Comparison of ENCODE assay signal across 13 mouse cellular contexts in the genomic region with DNA sequence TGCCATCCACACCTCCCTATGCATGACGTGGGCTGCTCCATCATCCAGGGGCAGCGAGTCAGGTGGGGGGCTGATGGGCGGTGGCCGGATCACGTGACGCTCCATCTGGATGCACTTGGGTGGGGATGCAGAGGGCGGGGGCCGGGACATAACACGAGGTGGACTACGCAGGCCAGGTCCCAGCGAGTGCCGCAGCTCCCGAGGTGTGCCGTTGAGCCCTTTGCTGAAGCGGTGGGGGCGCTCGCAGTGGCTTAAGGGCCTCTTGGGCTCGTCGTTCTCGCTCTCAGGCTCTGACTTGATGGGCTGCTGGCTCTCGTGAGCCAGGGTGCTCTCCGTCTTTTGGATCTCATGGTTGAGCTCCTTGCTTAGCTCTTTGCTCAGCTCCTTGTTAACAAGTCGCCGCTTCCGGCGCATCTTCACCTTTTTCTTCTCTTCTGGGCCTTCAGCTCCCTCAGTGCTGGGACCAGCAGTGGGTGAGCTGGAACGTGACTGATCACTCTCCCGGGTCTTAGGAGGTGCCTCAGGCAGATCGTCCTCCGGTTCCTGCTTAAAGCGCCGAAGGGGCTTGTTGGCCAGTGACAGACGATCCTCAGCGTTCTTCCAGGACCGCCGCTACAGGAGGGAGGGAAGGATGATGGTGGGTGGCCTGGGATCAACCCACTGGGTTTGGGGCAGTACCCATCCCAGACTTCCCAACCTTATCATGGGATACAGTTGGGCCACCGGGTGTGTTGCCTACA. TPM values are rescaled to one million over a fixed set of nuclear protein-coding genes. Genes with fewer than 3 reads are reported as not detected.
A peak's percentile ranks its signal among the peaks of the same experiment; 100 is the strongest.
DNase-seq lines count a peak whose midpoint lies in the region; ATAC-seq and TF ChIP-seq lines count a peak whose summit lies in the region.
"Had no signal": no experiment of that assay in that cellular context is flagged by ENCODE, and none has a peak within 500 bp of the region (broad histone marks: within the 10 kb centered on the region; RNA-seq: fewer than 3 reads in every experiment).

No protein-coding gene starts in this region.

- H3K27ac ChIP-seq in liver, embryonic 13.5 days, result no peak overlapping the region
- no peak overlapping the region for H3K27ac ChIP-seq in liver, postnatal 0 days (ENCODE audit: low read depth)
- H3K27ac ChIP-seq in ES-Bruce4 (ENCODE audit: insufficient read depth, low read length), result no peak overlapping the region
- H3K27ac ChIP-seq: embryonic facial prominence, embryonic 15.5 days; forebrain, embryonic 10.5 days; heart, embryonic 13.5 days; hindbrain, embryonic 14.5 days had no signal

- ATAC-seq in liver, embryonic 13.5 days (ENCODE audit: low read depth), result 0 out of 2 replicates have a peak, but pooled peaks have one; percentile 30
- no peak for ATAC-seq in liver, postnatal 0 days
- ATAC-seq: activated CD4-positive, CD25-positive, alpha-beta regulatory T cell, adult 4 months had no signal

- no peaks in the 10 kb centered on the region for H3K9me3 ChIP-seq in liver, embryonic 13.5 days (replicated peaks)
- no peaks in the 10 kb centered on the region for H3K9me3 ChIP-seq in liver, postnatal 0 days (ENCODE audit: low read length)
- no peaks in the 10 kb centered on the region for H3K9me3 ChIP-seq in ES-Bruce4 (replicated peaks; ENCODE audit: control insufficient read depth, insufficient read depth, low read length, poor library complexity, severe bottlenecking)
- H3K9me3 ChIP-seq: embryonic facial prominence, embryonic 15.5 days; forebrain, embryonic 10.5 days; heart, embryonic 13.5 days had no signal

- peaks cover 1% of the 10 kb centered on the region for H3K4me1 ChIP-seq in liver, embryonic 13.5 days (replicated peaks)
- H3K4me1 ChIP-seq in liver, postnatal 0 days (ENCODE audit: insufficient read depth), result peaks cover 9% of the 10 kb centered on the region
- H3K4me1 ChIP-seq in ES-Bruce4 (ENCODE audit: control insufficient read depth, insufficient read depth, low read length), result peaks cover 8% of the 10 kb centered on the region
- H3K4me1 ChIP-seq: forebrain, embryonic 10.5 days had no signal

- H3K4me3 ChIP-seq in liver, embryonic 13.5 days (replicated peaks), result no peak overlapping the region
- no peak overlapping the region for H3K4me3 ChIP-seq in liver, postnatal 0 days (ENCODE audit: low read depth, low read length)
- H3K4me3 ChIP-seq in ES-Bruce4 (ENCODE audit: low read depth, low read length), result no peak overlapping the region
- H3K4me3 ChIP-seq: embryonic facial prominence, embryonic 15.5 days; erythroblast, embryonic 14.5 days; forebrain, embryonic 10.5 days; heart, embryonic 13.5 days had no signal

- WGBS in liver, embryonic 13.5 days (ENCODE audit: insufficient replicate concordance), result 93% methylated on average over 37 of the region's 37 CpGs
- WGBS in liver, postnatal 0 days (ENCODE audit: insufficient replicate concordance), result 91% methylated on average over 37 of the region's 37 CpGs

- no peak for TF ChIP-seq POLR2A in ES-Bruce4 (IDR thresholded peaks at IDR 0.05; ENCODE audit: insufficient read depth, low read length)

- no peak for TF ChIP-seq CTCF in liver, postnatal 0 days (IDR thresholded peaks at IDR 0.05; ENCODE audit: low read depth)
- TF ChIP-seq CTCF in ES-Bruce4 (IDR thresholded peaks at IDR 0.05; ENCODE audit: low read depth, low read length), result no peak

- no peaks in the 10 kb centered on the region for H3K27me3 ChIP-seq in liver, embryonic 13.5 days
- no peaks in the 10 kb centered on the region for H3K27me3 ChIP-seq in liver, postnatal 0 days (ENCODE audit: insufficient read depth, low read length)
- no peaks in the 10 kb centered on the region for H3K27me3 ChIP-seq in ES-Bruce4 (ENCODE audit: control insufficient read depth, insufficient read depth, low read length, poor library complexity, severe bottlenecking)
- H3K27me3 ChIP-seq: CH12.LX; embryonic facial prominence, embryonic 15.5 days; heart, embryonic 13.5 days had no signal

- no peak overlapping the region for H3K9ac ChIP-seq in liver, embryonic 13.5 days
- H3K9ac ChIP-seq in liver, postnatal 0 days (replicated peaks), result no peak overlapping the region
- H3K9ac ChIP-seq in ES-Bruce4 (ENCODE audit: low read depth, poor library complexity, severe bottlenecking), result no peak overlapping the region
- H3K9ac ChIP-seq: embryonic facial prominence, embryonic 15.5 days; heart, embryonic 13.5 days; hindbrain, embryonic 14.5 days had no signal

- intact Hi-C loops in heart, postnatal 10 days (cut with DNase I), result loop anchor here (2.0 kb wide), 1 partner anchor 70 kb away; no protein-coding TSS in a partner anchor

- H3K36me3 ChIP-seq in liver, embryonic 13.5 days, result peaks cover 56% of the 10 kb centered on the region
- peaks cover 32% of the 10 kb centered on the region for H3K36me3 ChIP-seq in liver, postnatal 0 days (replicated peaks; ENCODE audit: insufficient read depth, low read length)
- peaks cover 28% of the 10 kb centered on the region for H3K36me3 ChIP-seq in ES-Bruce4 (ENCODE audit: control insufficient read depth, insufficient read depth, low read length, poor library complexity, severe bottlenecking)

- TF ChIP-seq EP300 in liver, postnatal 0 days (IDR thresholded peaks at IDR 0.05; ENCODE audit: low read depth), result no peak
- TF ChIP-seq EP300 in ES-Bruce4 (IDR thresholded peaks at IDR 0.05; ENCODE audit: insufficient read depth, low read depth, low read length), result peak; percentile 44; the same call in 1 of the 2 replicates

- peak; percentile 85 for DNase-seq in heart, adult 11 months
- DNase-seq in heart, postnatal 10 days, result no peak
- DNase-seq in liver, embryonic 13.5 days, result no peak
- no peak for DNase-seq in liver, postnatal 0 days
- DNase-seq in right cerebral cortex, postnatal 36 days (ENCODE audit: low spot score in 2 of 2), result no peak

- no peak overlapping the region for H3K4me2 ChIP-seq in liver, embryonic 13.5 days
- no peak overlapping the region for H3K4me2 ChIP-seq in liver, postnatal 0 days (ENCODE audit: low read depth, low read length)
- H3K4me2 ChIP-seq: embryonic facial prominence, embryonic 15.5 days; heart, embryonic 13.5 days; hindbrain, embryonic 14.5 days had no signal

RNA-seq across cellular contexts. Expression of gene Rnf34, which starts 30.6 kb away (rescaled TPM):
- 10 to 100 TPM; 26.8 to 32.9 TPM for total RNA-seq in heart, postnatal 10 days (2021)
- polyA plus RNA-seq in liver, embryonic 13.5 days (2015; fragmentation: Nextera tagmentation; extraction: Ambion mirVana), result 13.7 and 13.8 TPM in 2 replicates
- 8.0 and 8.3 TPM in 2 replicates for polyA plus RNA-seq in liver, postnatal 0 days (2015; fragmentation: Nextera tagmentation; extraction: Ambion mirVana)
- polyA plus RNA-seq in ES-Bruce4 (2011; ENCODE audit: insufficient read depth, insufficient read length, low read depth, missing spikeins), result 28.5 and 34.5 TPM in 2 replicates

RNA-seq across cellular contexts. Expression of gene Anapc5, which starts 59.3 kb away (rescaled TPM):
- total RNA-seq in heart, postnatal 10 days (2021), result 100 to 1,000 TPM; 215 to 217 TPM
- 258 and 301 TPM in 2 replicates for polyA plus RNA-seq in liver, embryonic 13.5 days (2015; fragmentation: Nextera tagmentation; extraction: Ambion mirVana)
- polyA plus RNA-seq in liver, postnatal 0 days (2015; fragmentation: Nextera tagmentation; extraction: Ambion mirVana), result 103 and 117 TPM in 2 replicates
- polyA plus RNA-seq in ES-Bruce4 (2011; ENCODE audit: insufficient read depth, insufficient read length, low read depth, missing spikeins), result 344 and 397 TPM in 2 replicates
